Mouse (Mus musculus): ENCODE results near the gene Mup20.

GRCm38 (mm10) chr4:62075126-62075525 lies 21.2 kb upstream of the Mup20 start:
- TF ChIP-seq CTCF (IDR thresholded peaks at IDR 0.05; ENCODE audit: insufficient read depth, low read length): no peak
- no peak for TF ChIP-seq POLR2A (IDR thresholded peaks at IDR 0.05; ENCODE audit: borderline replicate concordance, extremely low read depth, low read depth, low read length)
